Mouse (Mus musculus): ENCODE data around the gene Zswim3. TPM values are rescaled to one million over a fixed set of nuclear protein-coding genes. Genes with fewer than 3 reads are reported as not detected.
A peak's percentile ranks its signal among the peaks of the same experiment; 100 is the strongest.
"Not testable (repeated sequence)": the region's sequence is repeated elsewhere in the genome, so short reads cannot be mapped to it uniquely, and the experiment has no call there.

The Zswim3 gene
- polyA plus RNA-seq, 1 experiment from 2014 or later = 9.9 TPM

GRCm38 (mm10) chr2:164845782-164846181 lies 40.9 kb downstream of the Zswim3 start:
- Histone ChIP-seq H3K4me3 (no peak overlapping the region), H3K9me3 (replicated peaks) (no peaks in the 10 kb centered on the region), H3K4me1 (no peaks in the 10 kb centered on the region), H3K27ac (no peak overlapping the region), H3K27me3 (ENCODE audit: low read depth, poor library complexity, severe bottlenecking) (no peaks in the 10 kb centered on the region), H3K36me3 (peaks cover 9% of the 10 kb centered on the region)
- no peak for DNase-seq (ENCODE audit: low spot score)
- 51% methylated on average over 3 of the region's 3 CpGs for WGBS

- H3K4me3 ChIP-seq = no peak overlapping the region
- no peaks in the 10 kb centered on the region for H3K9me3 ChIP-seq (replicated peaks)
- no peak overlapping the region for H3K27ac ChIP-seq
- DNase-seq (ENCODE audit: low spot score) = no peak
- H3K4me1 ChIP-seq = peaks cover 4% of the 10 kb centered on the region; the same call in 1 of the 2 replicates
- H3K27me3 ChIP-seq (ENCODE audit: low read depth, poor library complexity, severe bottlenecking) = peaks cover 16% of the 10 kb centered on the region
- H3K36me3 ChIP-seq = peaks cover 4% of the 10 kb centered on the region; the same call in 1 of the 2 replicates
- 92% methylated on average over 8 of the region's 8 CpGs for WGBS
Observed at GRCm38 (mm10) chr2:164850061-164850460, 45.2 kb downstream of the Zswim3 start.

DNA sequence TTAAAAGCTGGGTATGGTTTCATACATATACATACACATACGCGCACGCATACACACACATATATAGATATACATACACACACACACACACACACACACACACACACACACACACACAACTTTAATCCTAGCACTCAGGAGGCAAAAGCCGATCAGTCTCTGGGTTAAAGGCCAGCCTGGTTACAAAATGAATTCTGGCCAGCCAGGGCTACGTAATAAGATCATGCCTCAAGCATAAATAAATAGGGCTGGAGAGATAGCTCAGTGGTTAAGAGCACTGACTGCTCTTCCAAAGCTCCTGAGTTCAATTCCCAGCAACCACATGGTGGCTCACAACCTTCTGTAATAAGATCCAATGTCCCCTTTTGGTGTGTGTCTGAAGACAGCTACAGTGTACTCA lies 50.7 kb downstream of the Zswim3 start:
- not testable (repeated sequence) for H3K36me3 ChIP-seq; DNase-seq (ENCODE audit: low spot score); H3K27ac ChIP-seq; H3K4me3 ChIP-seq; H3K9me3 ChIP-seq (replicated peaks)
- WGBS = 86% methylated on average over 5 of the region's 5 CpGs
- H3K27me3 ChIP-seq (ENCODE audit: low read depth, poor library complexity, severe bottlenecking) = peaks cover 68% of the 10 kb centered on the region
- peaks cover 38% of the 10 kb centered on the region for H3K4me1 ChIP-seq

GRCm38 (mm10) chr2:164856309-164857100 lies 51.6 kb downstream of the Zswim3 start:
- WGBS = 1% methylated on average over 42 of the region's 42 CpGs
- H3K9me3 ChIP-seq (replicated peaks) = no peaks in the 10 kb centered on the region
- H3K27ac ChIP-seq = peak overlapping the region; percentile 46; the same call in 1 of the 2 replicates
- H3K4me1 ChIP-seq = peaks cover 38% of the 10 kb centered on the region
- peaks cover 71% of the 10 kb centered on the region for H3K27me3 ChIP-seq (ENCODE audit: low read depth, poor library complexity, severe bottlenecking)
- peak; percentile 59 for DNase-seq (ENCODE audit: low spot score)
- peak overlapping the region; percentile 67 for H3K4me3 ChIP-seq
- H3K36me3 ChIP-seq = no peaks in the 10 kb centered on the region

GRCm38 (mm10) chr2:164857101-164857821 lies 52.4 kb downstream of the Zswim3 start, which contains the start of gene Pltp:
TSS of gene Pltp (minus strand) at chr2:164857711.
- WGBS = under 1% methylated on average over 47 of the region's 47 CpGs

DNA sequence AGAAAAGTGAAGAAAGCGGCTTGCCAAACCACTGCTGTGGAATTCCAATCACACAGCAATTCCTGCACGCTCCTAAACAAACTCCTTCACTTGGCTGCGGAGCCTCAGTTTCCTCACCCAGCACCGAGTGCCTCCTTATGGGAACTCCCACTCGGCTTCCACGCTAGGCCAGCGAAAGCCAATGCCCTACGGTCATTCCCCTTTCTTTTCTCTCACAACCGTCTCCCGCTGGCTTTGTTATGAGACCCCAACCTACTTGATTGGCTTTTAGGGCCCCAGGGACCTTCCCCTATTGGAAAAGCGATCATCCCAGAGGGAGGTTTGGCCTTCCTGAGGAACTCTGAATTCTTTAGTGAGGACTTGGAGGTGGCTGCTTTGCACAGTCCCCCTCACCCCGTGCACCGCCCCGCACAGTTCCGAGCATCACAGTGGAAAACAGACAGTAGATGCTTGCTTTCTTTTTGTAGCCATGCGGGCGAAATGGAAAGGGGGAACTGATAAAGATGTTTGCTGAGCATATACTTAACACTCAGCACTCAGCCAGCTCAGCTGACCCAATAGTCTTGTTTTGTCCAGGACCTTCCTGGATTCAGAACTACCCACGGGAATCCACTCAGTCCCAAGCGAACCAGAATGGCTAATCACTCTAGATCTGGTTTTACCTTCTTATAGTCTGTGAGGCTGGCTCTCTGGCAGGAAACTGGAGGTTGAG lies 53.1 kb downstream of the Zswim3 start:
- Histone ChIP-seq H3K9me3 (replicated peaks) (no peaks in the 10 kb centered on the region), H3K27me3 (ENCODE audit: low read depth, poor library complexity, severe bottlenecking) (peaks cover 71% of the 10 kb centered on the region), H3K4me1 (peaks cover 48% of the 10 kb centered on the region), H3K27ac (peak overlapping the region; percentile 65), H3K4me3 (peak overlapping the region; percentile 67), H3K36me3 (no peaks in the 10 kb centered on the region)
- 4% methylated on average over 19 of the region's 19 CpGs for WGBS
- peak; percentile 51 for DNase-seq (ENCODE audit: low spot score)

More at GRCm38 (mm10) chr2:164857101-164857821, 52.4 kb downstream of the Zswim3 start, which contains the start of gene Pltp:
- Histone ChIP-seq H3K27ac (peak within 1 kb of the TSS; percentile 65), H3K27me3 (ENCODE audit: low read depth, poor library complexity, severe bottlenecking) (peaks cover 71% of the 10 kb centered on the region), H3K9me3 (replicated peaks) (no peaks in the 10 kb centered on the region), H3K4me3 (peak within 1 kb of the TSS; percentile 67), H3K4me1 (peaks cover 43% of the 10 kb centered on the region), H3K36me3 (no peaks in the 10 kb centered on the region)
- DNase-seq (ENCODE audit: low spot score) = peak; percentile 74

- Histone ChIP-seq H3K27me3 (ENCODE audit: low read depth, poor library complexity, severe bottlenecking) (peaks cover 64% of the 10 kb centered on the region), H3K9me3 (replicated peaks) (no peaks in the 10 kb centered on the region), H3K4me1 (peaks cover 48% of the 10 kb centered on the region), H3K4me3 (no peak overlapping the region), H3K36me3 (no peaks in the 10 kb centered on the region), H3K27ac (no peak overlapping the region)
- WGBS = 41% methylated on average over 2 of the region's 2 CpGs
- no peak for DNase-seq (ENCODE audit: low spot score)
Observed at GRCm38 (mm10) chr2:164859155-164859554, 54.3 kb downstream of the Zswim3 start.

GRCm38 (mm10) chr2:164859640-164860432 lies 54.9 kb downstream of the Zswim3 start:
- Histone ChIP-seq H3K4me3 (no peak overlapping the region), H3K9me3 (replicated peaks) (no peaks in the 10 kb centered on the region), H3K27ac (no peak overlapping the region), H3K36me3 (no peaks in the 10 kb centered on the region), H3K27me3 (ENCODE audit: low read depth, poor library complexity, severe bottlenecking) (peaks cover 57% of the 10 kb centered on the region), H3K4me1 (peaks cover 47% of the 10 kb centered on the region)
- 51% methylated on average over 9 of the region's 9 CpGs for WGBS
- no peak for DNase-seq (ENCODE audit: low spot score)

DNA sequence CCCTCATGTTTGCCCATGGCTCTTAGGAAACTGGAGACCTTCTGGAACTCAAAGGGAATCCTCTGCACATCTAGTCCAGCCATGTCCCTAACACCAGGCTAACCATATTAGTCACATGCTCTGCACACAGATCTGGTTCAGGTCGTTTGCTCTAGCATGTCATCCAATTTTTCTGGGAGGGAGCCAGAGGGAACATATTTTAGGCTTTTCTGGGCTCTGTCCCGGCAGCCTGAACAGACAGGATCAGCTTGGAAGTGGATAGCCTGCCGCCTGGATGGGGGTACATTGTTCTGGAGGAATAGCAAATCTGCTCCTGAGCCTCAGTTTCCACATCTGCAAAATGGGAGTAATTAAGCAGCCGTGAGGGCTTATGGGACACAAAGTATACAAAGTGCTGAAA lies 56.2 kb downstream of the Zswim3 start:
- no peaks in the 10 kb centered on the region for H3K9me3 ChIP-seq (replicated peaks)
- no peaks in the 10 kb centered on the region for H3K36me3 ChIP-seq
- H3K27me3 ChIP-seq (ENCODE audit: low read depth, poor library complexity, severe bottlenecking) = peaks cover 44% of the 10 kb centered on the region
- 84% methylated on average over 4 of the region's 4 CpGs for WGBS
- H3K4me1 ChIP-seq = peaks cover 44% of the 10 kb centered on the region
- DNase-seq (ENCODE audit: low spot score) = no peak
- H3K4me3 ChIP-seq = no peak overlapping the region
- no peak overlapping the region for H3K27ac ChIP-seq

- H3K4me1 ChIP-seq = peaks cover 32% of the 10 kb centered on the region
- H3K36me3 ChIP-seq = no peaks in the 10 kb centered on the region
- DNase-seq (ENCODE audit: low spot score) = no peak
- no peak overlapping the region for H3K4me3 ChIP-seq
- H3K27me3 ChIP-seq (ENCODE audit: low read depth, poor library complexity, severe bottlenecking) = peaks cover 32% of the 10 kb centered on the region
- no peaks in the 10 kb centered on the region for H3K9me3 ChIP-seq (replicated peaks)
- 60% methylated on average over 9 of the region's 9 CpGs for WGBS
- H3K27ac ChIP-seq = no peak overlapping the region
Observed at GRCm38 (mm10) chr2:164862179-164862861, 57.4 kb downstream of the Zswim3 start.

DNA sequence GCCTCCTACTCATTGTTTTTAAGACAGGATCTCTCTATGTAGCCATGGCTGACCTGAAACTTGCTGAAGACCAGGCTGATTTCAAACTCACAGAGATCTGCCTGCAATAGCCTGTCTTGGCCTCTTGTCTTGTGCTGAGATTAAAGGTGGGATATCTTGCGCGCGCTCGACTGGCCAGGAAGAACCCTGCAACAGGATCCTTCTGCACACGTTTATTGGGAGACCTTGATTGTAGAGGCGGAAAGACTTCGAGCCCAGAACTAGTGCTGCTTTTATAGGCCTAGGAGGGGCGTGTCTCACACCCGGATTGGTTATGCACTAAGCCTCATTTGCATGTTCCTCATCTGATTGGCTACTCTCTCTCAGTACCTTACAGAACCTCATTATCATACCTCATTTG lies 58.5 kb downstream of the Zswim3 start:
- Histone ChIP-seq H3K4me1 (peaks cover 22% of the 10 kb centered on the region), H3K27me3 (ENCODE audit: low read depth, poor library complexity, severe bottlenecking) (peaks cover 21% of the 10 kb centered on the region)
- WGBS = 90% methylated on average over 8 of the region's 9 CpGs
- not testable (repeated sequence) for H3K9me3 ChIP-seq (replicated peaks); H3K36me3 ChIP-seq; H3K27ac ChIP-seq; H3K4me3 ChIP-seq; DNase-seq (ENCODE audit: low spot score)
